Mouse (Mus musculus): ENCODE measurements around the gene Gm21983. TPM values are rescaled to one million over a fixed set of nuclear protein-coding genes. Genes with fewer than 3 reads are reported as not detected.

Gene Gm21983
- total and polyA plus RNA-seq, 3 experiments: 0.22 TPM; not detected in 2

- peak; percentile 90 to 91 for TF ChIP-seq POLR2A (IDR thresholded peaks at IDR 0.05; ENCODE audit: control insufficient read depth in 1 of 2, insufficient read depth in 1 of 2, low read depth in 1 of 2, low read length in 2 of 2, poor library complexity in 1 of 2)
- no peak for TF ChIP-seq ZC3H11A (IDR thresholded peaks at IDR 0.05; ENCODE audit: low read depth, low read length)
- no peak for TF ChIP-seq UBTF (IDR thresholded peaks at IDR 0.05; ENCODE audit: borderline replicate concordance, insufficient read depth, low read depth, low read length)
- peak; percentile 85 for TF ChIP-seq BHLHE40 (IDR thresholded peaks at IDR 0.05; ENCODE audit: borderline replicate concordance, low read depth, low read length)
- TF ChIP-seq HCFC1 (IDR thresholded peaks at IDR 0.05; ENCODE audit: low read depth, low read length): peak; percentile 88
- TF ChIP-seq TAL1 (IDR thresholded peaks at IDR 0.05; ENCODE audit: low read length): no peak
- peak; percentile 100 for TF ChIP-seq USF1 (IDR thresholded peaks at IDR 0.05; ENCODE audit: low read depth, low read length)
- no peak for TF ChIP-seq GATA1 (IDR thresholded peaks at IDR 0.05; ENCODE audit: low read depth, low read length)
- no peak for TF ChIP-seq POLR2AphosphoS5 (IDR thresholded peaks at IDR 0.05; ENCODE audit: borderline replicate concordance, low read depth, low read length)
- no peak for TF ChIP-seq MAFK (IDR thresholded peaks at IDR 0.05; ENCODE audit: borderline replicate concordance, low read depth, low read length)
- peak; percentile 77; the same call in 1 of the 2 replicates for TF ChIP-seq KAT2A (conservative IDR thresholded peaks at IDR 0.05; ENCODE audit: low read depth, low read length)
- peak in 1 of 2 experiments; percentile 33; a peak in 1 of 4 replicates for TF ChIP-seq EP300 (IDR thresholded peaks at IDR 0.05; ENCODE audit: low read depth in 1 of 2, low read length in 2 of 2)
- TF ChIP-seq CHD2 (IDR thresholded peaks at IDR 0.05; ENCODE audit: low read length): no peak
- no peak for TF ChIP-seq ZNF384 (IDR thresholded peaks at IDR 0.05; ENCODE audit: low read depth, low read length)
- TF ChIP-seq E2F4 (IDR thresholded peaks at IDR 0.05; ENCODE audit: borderline replicate concordance, low read depth, low read length): no peak; the same call in 1 of the 2 replicates
- peak; percentile 61; the same call in 1 of the 2 replicates for TF ChIP-seq POLR2AphosphoS2 (IDR thresholded peaks at IDR 0.05; ENCODE audit: low read length)
- no peak; the same call in 1 of the 2 replicates for TF ChIP-seq NRF1 (IDR thresholded peaks at IDR 0.05; ENCODE audit: insufficient read depth, low read depth, low read length, poor library complexity, severe bottlenecking)
- TF ChIP-seq USF2 (IDR thresholded peaks at IDR 0.05; ENCODE audit: borderline replicate concordance in 1 of 2, insufficient read depth in 1 of 2, low read depth in 1 of 2, low read length in 2 of 2): peak; percentile 94 to 98
- TF ChIP-seq GABPA (IDR thresholded peaks at IDR 0.05; ENCODE audit: low read depth, low read length): no peak
- no peak for TF ChIP-seq MEF2A (IDR thresholded peaks at IDR 0.05; ENCODE audit: extremely low read depth, insufficient replicate concordance, low read depth, low read length, poor library complexity, severe bottlenecking)
- peak; percentile 88 for TF ChIP-seq TBP (IDR thresholded peaks at IDR 0.05; ENCODE audit: low read depth, low read length)
- TF ChIP-seq TCF12 (IDR thresholded peaks at IDR 0.05; ENCODE audit: low read depth, low read length): peak; percentile 41
Observed at GRCm38 (mm10) chr7:27195681-27196611, 15.1 kb upstream of the Gm21983 start, which contains the start of the genes BC024978 and Snrpa (continued).
